Mouse (Mus musculus) MN1 (cell line): ENCODE measurements around the gene Gipc1.
A peak's percentile ranks its signal among the peaks of the same experiment; 100 is the strongest.

Experiments used
- DNase-seq: peaks from one replicate; pipeline ENCODE4 v3.0.0-alpha.2; 2016; ENCODE audit warnings: low spot score

Gipc1 gene

DNA sequence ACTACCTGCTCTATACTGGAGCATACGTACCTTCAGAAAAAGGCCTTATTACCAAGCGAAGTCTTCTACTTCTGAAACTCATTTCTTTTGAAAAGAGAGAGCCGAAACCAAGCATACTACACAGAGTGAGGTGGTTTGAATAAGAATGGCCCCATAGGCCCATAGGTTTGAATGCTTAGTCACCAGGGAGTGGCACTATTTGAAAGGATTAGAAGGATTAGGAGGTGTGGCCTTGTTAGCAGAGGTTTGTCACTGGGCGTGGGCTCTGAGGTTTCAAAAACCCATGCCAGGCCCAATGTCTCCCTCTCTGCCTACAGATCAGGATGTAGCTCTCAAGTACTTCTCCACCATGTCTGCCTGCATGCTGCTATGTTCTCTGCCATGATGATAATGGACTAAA is 4.4 kb upstream of the Gipc1 start:
- DNase-seq, result no peak

DNA sequence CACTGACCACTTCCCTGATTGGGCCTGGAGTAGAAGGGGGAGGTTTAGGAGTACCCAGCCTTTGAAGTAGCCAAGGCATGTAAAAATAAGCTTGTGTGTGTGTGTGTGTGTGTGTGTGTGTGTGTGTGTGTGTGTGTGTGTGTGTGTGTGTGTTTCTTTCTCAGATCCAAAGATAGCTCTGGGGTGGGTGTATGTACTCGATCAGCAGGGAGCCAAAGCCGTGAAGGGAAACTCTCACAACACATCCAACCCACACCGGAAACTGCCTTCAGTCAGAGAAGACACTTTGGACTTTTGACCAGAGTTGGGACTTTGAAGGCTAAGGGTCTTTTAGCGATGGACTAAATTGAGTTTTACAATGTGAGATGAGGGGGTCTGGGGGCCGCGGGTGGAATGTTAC is 2.8 kb upstream of the Gipc1 start:
- no peak for DNase-seq

- peak; percentile 41 for DNase-seq
These were observed 526 bp downstream of the Gipc1 start for GRCm38 (mm10) chr8:83652744-83653661.

GRCm38 (mm10) chr8:83653662-83654017 is 1.2 kb downstream of the Gipc1 start:
- no peak for DNase-seq

DNA sequence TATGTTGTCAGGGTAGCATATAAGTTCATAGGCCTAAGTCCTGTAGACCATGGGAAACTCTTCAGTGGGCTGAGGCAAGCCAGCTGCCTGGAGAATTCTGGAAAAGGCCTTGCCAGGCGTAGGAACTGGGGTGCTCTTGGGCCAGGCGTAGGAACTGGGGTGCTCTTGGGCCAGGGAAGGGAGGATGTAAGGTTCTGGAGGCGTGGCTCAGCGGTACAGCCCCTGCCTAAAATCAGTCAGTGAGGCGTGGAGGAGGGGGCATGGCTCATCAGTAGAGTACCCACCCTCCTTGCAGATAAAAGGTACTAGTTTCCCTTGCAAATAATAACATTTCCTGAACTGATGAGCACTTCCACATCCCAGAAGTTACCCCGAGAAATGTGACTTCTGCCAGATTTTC is 2.2 kb downstream of the Gipc1 start:
- DNase-seq, result no peak

- DNase-seq, result no peak
These were observed 3.6 kb downstream of the Gipc1 start for GRCm38 (mm10) chr8:83656043-83656442.

GRCm38 (mm10) chr8:83656484-83657246 is 4.2 kb downstream of the Gipc1 start:
- no peak for DNase-seq

DNA sequence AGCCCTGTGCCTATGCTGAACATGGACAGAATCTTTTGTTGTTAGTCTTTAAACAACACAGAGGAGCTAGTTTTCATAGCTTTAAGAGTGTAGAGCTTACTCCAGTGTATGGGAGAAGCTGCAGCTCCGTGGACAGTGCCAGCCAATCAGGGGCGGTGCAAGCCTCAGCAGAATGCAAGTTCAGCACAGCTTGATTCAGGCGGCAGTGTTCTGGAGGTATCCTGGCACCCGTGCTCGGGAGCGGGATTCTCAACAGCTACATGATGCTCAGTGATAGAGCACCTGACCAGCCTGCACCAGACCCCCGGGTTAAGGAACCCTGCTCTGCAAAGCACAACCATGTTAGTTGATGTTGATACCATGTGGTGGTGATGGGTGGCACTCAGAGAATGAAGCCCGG is 8.1 kb downstream of the Gipc1 start:
- no peak for DNase-seq

DNA sequence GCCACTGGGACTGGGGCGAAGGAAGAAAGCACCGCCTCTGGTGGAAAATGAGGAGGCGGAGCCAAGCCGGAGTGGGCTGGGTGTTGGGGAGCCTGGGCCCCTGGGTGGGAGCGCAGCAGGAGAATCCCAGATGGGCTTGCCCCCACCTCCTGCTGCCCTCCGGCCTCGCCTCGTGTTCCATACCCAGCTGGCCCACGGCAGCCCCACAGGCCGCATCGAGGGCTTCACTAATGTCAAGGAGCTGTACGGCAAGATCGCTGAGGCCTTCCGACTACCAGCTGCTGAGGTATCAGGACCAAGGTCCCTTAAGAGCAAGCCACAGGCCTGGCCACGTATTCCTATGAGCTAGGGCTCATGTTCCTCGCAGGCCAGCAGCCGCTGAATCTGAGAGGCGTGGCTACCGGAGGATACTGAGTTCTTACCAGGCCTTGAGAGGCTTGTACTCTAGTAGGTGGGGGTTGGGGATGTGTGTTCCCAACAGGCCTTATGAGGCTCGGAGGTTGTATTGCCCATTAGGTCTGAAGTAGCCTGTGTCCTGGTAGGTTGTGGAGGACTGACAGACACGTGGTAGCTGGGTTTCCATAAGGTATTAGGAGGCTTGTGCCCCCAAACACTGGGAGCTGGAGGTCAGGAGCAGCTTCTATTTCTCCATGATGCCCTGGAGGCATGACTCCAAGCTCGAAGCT is 8.7 kb downstream of the Gipc1 start:
- no peak for DNase-seq

DNA sequence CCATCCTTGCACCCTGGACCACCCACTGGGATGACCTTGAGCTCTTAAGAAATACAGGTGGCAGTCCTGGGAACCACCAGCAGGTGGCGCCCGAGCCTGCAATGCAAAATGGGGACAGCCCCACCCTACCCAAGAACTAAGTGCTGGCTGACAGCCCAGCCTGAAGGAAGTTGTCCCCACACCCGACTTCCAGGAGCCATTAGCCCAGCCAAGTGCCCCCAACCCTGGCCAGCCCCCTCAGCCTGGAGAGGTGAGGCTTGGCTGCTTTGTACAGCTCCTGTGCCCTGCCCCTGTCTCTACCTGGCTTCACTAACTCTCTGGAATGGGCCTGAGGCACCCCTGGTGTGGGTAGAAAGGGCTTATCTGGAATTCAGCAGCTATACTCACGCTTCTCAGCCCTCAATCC is 9.9 kb downstream of the Gipc1 start:
- DNase-seq, result peak; percentile 88

GRCm38 (mm10) chr8:83664096-83664495 is 11.6 kb downstream of the Gipc1 start:
- no peak for DNase-seq

DNA sequence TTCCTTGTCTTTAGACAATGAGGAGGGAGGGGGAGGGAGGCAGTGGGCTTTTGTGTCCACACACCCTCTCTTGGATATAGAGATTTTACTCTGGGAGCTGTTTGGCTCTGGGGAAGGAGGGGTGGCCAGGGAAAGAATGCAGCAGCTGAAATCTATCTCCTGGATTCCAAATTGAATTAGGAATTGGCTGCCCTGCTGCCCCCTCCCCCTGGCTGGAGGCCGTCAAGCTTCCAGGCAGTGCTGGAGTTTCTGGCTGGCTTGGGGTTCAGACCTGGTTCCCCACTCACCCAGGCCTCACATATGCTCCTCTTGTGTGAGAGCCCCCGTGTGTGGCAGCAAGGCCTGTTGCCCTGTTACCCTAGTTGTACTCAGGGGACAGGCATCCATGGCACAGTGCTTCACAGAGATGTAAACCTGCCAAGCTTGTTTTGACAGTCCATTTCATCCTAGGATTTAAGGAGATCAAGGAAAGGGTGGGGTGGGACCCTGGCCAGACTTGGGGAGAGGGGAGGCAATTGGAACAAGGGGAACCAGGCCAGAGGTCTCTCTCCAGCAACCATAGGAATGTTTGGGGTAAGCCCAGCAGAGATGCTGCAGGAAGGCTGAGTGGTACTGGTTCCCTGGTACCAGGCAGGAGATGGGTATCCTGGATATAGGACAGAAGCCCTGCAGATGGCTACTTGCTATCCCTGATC is 12.6 kb downstream of the Gipc1 start:
- peak; percentile 38 for DNase-seq

GRCm38 (mm10) chr8:83665969-83666865 is 13.7 kb downstream of the Gipc1 start, which contains the start of gene Ptger1:
Gene Ptger1, plus strand, starts transcription at chr8:83666678.
- DNase-seq, result peak; percentile 74

GRCm38 (mm10) chr8:83666866-83667234 is 14.4 kb downstream of the Gipc1 start:
- DNase-seq, result peak; percentile 84

DNA sequence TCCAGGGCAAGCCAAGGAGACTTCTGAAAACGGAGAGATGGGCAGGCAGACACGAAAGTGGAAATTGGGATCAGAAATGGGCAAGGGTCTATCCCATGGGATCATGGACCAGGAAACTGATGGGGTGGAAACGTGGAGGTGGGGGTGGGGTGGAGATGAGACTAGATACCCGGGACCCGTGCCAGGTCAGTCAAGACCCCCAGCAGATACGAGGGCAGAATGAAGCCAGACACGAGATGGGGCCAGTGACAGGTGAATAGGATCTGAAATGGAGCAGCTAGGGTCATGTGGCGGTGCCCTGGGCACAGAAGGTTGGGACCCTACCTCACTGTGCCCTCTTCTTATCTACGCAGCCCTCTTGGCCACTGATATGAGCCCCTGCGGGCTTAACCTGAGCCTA is 15.0 kb downstream of the Gipc1 start:
- no peak for DNase-seq

- no peak for DNase-seq
These were observed 15.8 kb downstream of the Gipc1 start for GRCm38 (mm10) chr8:83668010-83668916.

DNA sequence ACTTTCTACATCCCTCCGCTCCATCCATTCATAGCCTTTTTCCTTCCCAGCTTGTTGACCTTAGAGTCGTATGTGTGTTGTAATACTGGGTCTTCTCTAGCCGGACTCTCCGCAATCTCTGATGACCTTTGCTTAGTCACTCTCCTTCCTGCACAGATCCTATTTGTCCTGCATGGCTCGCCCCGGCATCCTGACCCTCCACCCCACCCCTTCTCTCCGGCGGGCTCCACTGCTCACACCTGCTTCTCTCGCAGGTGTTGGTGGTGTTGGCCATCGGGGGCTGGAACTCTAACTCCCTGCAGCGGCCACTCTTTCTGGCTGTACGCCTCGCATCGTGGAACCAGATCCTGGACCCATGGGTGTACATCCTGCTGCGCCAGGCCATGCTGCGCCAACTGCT is 16.5 kb downstream of the Gipc1 start:
- no peak for DNase-seq

GRCm38 (mm10) chr8:83672936-83673335 is 20.5 kb downstream of the Gipc1 start:
- DNase-seq, result no peak

DNA sequence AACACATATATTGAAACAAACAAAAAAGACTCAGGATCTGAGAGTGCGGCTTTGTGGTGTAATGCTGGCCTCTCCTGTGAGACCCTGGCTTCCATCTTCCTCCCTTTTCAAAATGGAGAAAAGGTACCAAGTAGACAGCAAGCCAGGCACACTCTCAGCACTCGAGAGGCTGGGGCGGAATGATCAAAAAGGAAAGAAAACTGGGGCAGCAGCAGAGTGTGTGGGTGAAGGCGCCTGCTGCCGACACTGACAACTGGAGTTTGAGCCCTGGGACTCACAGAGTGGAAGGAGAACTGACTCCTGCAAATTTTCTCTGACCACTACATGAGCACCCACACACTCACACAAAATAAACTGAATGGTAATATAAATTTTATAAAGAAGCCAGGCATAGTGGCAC is 22.0 kb downstream of the Gipc1 start:
- DNase-seq, result no peak

DNA sequence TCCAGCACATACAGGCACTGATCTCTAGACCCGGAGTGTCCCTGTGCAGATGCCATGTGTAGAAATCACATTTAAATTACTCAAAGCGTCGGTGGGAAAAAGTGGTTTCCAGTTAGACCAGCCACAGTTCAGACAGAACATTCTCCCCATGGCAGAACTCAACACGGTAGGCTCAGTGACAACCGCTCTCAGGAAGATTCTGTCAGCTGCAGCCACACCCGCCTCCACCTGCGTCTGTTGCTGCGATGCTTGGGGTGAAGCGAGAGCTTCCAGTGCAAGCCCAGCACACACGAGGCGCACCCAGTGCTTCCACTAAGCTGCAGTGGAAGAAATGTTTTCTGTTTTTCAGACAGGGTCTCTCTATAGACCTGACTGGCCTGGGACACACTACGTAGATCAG is 27.4 kb downstream of the Gipc1 start:
- DNase-seq, result no peak
